Mouse (Mus musculus): ENCODE measurements around the gene Tmem131.

GRCm38 (mm10) chr1:36789416-36789815 lies 154.1 kb downstream of the Tmem131 start:
- TF ChIP-seq EP300 (IDR thresholded peaks at IDR 0.05) (no peak), CTCF (IDR thresholded peaks at IDR 0.05) (no peak)

All from lung, postnatal 0 days (tissue).